Mouse (Mus musculus) gastrocnemius, postnatal 25 days (tissue): ENCODE data around the gene Rex1bd. TPM values are rescaled to one million over a fixed set of nuclear protein-coding genes. Genes with fewer than 3 reads are reported as not detected.
"Not testable (repeated sequence)": the region's sequence is repeated elsewhere in the genome, so short reads cannot be mapped to it uniquely, and the experiment has no call there.

Source experiments
- DNase-seq: peaks from one replicate; pipeline ENCODE4 v3.0.0; 2022
- total RNA-seq, 2 experiments: library from RNA; stranded (reverse); gene quantifications; 1 replicate in 1 of 2; 2 replicates in 1 of 2; pipeline ENCODE4 v1.2.3; 2021

Rex1bd gene
- total RNA-seq, 2 experiments from 2014 or later, result 112 to 120 TPM

DNA sequence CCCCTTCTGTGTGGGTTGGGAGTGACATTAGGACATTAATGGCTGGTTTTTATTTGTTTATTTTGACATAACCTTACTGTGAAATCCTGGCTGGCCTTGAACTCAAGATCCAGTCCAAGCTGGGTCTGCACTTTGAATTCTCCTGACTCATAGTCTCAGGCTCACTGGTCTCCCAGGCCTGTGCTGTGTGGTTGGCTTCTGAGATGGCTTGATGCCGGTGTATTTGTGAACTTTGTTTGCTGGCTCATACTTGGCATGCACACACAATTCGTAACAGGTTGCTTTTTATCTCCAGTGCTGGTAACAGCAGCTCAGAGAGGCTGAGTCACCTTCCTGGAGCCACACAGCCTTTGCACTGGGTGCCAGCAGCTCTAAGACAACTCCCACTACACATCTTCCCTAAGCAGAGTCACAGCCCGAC lies 23.2 kb upstream of the Rex1bd start:
- DNase-seq, result no peak

- no peak for DNase-seq
Observed at GRCm38 (mm10) chr8:70529299-70529698, 22.7 kb upstream of the Rex1bd start.

DNA sequence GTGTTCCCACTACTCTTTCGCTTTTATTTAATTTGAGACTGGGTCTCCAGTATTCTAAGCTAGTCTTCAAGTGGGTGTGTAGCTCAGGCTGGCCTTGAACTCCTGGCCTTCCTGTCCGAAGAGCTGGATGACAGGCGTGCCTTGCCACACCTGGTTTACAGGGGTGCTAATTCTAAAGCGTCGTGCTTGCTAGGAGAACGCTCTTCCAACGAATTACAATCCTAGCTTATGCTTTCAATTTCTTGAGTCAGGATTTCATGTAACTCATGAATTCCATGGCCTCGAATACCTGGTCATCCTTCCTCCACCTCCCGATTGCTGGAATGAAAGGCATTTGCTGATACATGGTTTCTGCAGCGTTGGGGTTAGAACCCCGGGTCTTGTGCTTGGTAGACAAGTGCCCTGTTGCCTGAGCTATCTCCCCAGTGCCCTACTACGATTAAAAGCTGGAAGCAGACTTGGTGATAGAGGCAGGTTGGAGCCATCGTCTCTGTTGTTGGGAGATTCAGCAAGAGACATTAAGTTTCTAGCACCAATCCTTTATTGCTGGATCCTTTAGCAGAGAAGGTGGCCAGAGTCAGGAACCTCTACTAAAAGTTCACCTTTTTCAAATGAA lies 21.7 kb upstream of the Rex1bd start:
- no peak for DNase-seq

DNA sequence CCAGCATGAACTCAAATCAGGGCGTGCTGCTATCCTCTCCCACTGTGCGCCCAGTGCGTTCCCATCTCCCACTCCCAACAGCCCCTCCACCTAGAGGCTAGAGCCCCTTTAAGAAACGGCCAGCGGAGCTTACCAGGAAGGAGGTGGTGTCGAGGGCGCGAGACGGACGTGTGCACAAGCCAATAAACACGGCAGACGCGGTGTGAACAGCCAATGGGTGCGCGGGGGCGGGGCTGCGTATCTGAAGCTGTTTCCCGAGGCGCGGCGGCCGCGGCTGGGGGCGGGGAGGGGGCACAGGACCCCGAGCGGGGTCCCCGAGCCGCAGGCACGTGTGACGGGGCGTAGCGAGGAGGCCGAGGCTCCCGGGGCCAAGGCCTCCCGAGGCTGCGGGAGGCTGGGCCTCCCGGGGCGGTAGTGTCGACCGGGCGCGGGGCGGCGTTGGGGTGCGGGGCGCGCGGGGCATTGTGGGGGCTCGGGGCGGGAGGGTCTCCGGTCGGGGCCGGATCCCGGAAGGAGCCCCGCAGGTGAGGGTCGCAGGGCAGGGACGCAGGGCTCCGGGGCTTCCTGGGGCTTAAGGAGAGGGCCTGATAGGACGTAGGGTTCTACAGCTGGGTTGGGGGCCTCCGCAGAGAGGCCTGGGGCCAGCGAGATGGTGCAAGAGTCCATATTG lies 21.1 kb upstream of the Rex1bd start, which contains the start of the genes Fkbp8 and Kxd1:
Fkbp8 (plus strand) TSS at position 213 of the 670 bp plus-strand sequence.
Kxd1 (minus strand) TSS at position 445 of the 670 bp plus-strand sequence.
- peak; percentile 97 for DNase-seq

DNA sequence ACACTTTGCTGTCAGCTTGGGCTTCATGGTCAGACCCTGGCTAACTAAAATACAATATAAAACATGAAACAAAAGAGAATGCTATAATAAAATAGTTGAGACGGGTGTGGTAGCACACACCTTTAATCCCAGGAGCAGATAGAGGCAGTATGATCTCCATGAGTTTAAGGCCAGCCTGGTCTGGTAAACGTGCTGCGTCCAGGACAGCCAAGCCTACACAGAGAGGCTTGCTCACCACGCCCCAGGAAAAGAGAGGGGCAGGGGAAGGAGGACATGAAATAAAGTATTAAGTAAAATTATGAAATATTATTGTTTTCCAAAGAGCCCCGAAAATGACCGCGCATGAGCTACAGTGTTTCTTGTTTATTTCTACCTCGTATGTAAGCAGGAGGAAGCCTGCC lies 20.6 kb upstream of the Rex1bd start:
- no peak for DNase-seq

DNA sequence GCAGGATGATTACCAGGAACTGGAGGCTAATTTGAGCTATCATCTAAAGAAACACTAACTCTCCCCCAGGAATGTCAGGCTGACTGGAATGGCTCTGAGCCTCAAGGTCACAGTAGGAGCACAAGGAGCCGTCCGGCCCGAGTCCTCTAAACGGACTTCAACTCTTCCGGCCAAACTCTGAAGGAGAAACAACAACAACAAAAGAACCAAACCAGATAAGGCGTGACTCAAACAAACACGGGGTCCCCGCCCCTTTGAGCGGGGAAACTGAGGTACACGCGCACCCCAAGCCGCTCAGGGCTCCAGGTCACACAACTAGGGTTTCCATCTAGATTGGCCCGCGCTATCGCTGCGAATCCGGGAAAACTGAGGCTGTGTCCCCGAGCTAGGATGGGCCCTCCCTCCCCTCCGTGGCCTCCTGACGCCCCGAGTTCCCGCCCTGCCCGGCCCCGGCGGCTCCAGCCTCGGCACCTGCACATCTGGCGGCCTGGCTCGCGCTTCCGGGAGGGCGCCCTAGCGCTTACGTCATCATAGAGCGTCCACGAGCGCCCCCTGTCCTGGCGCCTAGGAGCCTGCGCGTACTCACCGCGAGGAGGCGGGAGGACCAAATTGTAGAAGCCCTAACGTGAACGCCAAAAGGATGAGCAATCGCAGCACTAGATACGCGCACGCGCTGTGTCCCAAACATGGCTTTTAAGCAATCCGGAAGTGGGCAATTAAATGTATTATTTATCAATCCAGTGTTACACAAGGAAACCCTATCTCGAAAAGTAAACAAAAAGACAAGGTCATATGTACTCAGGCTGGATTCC lies 16.2 kb upstream of the Rex1bd start:
- DNase-seq, result peak; percentile 95

DNA sequence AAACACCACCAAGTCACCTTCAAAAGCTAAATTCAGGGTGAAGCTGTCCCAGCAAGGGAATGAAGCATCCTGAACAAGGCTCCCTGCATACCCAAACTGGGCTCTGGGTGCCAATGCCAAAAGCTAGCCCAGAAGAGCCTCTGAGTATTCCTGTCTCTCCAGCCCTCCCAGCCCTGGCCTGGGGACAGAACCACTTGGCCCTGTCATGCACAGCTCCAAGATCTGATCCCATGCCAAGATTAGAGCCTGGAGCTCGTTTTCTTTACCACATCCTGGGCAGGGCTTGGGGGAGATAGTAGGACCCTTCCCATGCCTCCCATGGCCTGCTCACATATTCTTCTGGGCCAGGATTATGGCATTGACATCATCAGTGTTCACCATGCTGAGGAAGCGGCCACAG lies 13.1 kb upstream of the Rex1bd start:
- no peak for DNase-seq

DNA sequence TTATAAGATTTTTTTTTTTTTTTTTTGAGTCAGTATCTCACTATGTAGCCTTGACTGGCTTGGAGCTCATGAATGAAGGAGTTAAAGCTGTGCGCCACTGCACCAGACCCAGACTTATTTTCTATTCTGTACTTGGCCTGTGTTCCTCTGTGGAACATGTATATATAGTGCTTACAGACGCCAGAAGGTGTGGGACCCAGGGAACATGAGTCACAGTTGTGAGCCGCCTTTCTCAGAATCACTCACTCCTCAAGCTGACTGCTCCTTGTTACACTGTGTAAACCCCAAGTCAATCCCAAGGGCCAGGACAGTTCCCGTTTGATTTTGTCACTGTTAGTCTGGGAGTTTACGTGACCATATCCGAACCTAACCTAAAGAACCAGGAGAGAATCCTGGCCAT lies 12.5 kb upstream of the Rex1bd start:
- DNase-seq, result no peak

DNA sequence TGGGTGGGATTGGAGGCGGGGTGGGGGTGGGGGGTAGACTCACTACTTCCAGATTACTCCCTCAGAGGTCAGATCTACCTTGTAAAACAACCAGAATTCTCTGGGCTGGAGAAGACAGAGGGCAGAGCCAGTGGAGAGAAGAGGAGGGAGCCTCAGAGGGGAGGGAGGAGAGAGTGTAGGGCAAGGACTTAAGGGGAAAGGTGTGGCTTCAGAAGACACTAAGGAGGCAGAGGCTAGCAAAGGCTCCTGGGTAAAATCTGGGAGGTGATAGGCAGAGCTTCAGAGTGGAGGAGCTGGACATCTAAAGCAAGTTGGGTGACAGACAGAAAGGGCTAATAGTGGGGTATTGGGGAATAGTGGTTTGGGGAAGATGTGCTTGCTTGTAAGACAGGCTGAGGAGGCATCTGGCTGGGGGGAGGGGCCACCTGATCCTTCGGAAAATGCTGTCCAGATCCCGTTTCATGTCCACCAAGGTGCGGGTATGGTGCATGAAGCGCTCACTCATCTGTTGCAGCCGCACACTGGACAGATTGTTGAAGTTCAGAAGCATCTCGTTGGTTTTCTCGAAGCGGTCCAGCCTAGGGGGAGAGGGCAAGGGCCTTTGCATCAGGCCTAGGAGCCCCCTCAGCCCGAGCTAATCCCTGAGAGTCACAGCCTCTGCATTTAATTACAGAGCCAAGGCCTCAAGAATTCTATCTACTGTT lies 11.5 kb upstream of the Rex1bd start:
- no peak for DNase-seq

- no peak for DNase-seq
Observed at GRCm38 (mm10) chr8:70513441-70513840, 6.9 kb upstream of the Rex1bd start.

DNA sequence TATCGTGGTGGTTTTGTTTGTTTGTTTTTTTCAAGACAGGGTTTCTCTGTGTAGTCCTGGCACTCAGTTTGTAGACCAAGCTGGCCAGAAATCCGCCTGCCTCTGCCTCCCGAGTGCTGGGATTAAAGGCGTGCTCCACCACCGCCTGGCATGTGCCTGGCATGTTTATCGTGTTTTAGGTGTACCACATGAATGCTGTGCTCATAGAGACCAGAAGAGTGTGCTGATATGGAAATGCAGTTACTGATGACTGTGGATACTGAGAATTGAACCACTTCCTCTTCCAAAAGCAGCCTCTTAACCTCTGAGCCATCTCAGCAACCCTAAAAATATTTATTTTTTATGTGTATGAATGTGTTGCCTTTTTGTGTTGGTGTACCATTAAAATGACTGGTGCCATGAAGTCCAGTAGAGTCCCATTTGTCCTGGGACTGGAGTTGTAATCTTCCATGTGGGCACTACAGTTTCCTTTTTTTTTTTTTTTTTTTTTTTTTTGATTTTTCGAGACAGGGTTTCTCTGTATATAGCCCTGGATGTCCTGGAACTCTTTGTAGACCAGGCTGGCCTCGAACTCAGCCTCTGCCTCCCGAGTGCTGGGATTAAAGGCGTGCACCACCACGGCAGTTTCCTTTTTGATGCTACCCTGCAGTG lies 5.8 kb upstream of the Rex1bd start:
- DNase-seq, result no peak

DNA sequence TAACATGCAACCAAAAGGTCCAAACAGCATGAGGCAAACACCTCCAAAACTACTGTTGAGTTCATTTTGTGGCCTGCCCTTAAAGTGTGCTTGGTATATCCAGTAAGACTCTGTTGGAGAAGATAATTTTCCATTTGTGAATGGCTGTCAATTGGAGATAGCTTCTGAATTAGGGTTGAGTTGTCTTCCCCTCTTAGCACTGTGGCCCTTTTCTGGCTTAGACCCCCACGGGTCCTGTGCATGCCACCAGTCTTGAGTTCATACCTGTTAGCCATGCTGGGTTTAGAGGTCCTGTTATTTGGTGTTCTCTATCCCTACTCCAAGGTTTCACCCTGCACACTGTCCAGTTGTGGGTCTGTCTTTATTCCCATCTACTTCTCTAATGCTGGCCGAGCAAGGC lies 5.2 kb upstream of the Rex1bd start:
- no peak for DNase-seq

DNA sequence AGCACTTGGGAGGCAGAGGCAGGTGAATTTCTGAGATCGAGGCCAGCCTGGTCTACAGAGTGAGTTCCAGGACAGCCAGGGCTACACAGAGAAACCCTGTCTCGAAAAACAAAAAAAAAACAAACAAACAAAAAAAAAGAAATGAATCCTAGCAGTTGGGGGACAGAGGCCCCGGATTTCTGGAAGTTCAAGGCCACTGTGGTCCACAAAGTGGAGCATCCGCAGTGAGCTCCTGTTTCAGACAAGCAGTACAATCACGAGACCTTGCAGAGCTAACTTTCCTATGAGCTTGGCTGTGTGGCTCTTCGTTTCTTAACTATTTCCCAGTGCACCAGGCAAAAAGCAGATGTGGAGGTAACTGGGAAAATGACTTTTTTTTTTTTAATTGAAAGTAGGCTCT lies 4.6 kb upstream of the Rex1bd start:
- DNase-seq, result not testable (repeated sequence)

DNA sequence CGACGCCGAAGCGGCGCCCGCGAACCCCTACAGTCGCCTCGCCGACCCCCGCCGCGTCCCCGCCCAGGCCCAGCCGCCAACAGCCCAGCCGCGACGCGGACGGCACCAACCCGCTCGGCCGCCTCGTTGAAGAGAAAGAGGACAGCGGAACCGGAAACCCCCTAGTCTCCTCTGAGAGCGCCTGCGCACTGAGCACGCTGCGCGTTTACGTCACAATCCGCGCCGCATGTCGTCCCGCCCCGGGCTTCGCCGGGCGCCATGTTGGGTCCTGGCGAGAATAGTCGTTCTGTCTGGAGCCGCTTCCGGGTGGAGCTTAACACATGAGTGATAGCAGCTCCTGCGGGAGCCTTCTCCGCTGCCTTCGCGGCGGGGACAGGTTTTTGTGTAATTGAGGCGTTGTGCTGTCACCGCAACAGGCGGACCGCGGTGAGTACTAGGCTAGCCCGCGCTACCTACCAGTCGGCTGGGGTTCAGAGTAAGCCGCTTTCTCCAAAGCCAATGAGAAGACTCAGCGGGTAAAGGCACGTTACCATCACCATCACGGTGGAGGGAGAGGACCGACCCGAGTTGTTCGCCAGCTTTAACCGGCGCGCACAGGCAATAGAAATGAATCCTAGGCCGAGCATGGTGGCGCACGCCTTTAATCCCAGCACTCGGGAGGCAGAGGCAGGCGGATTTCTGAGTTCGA lies 3.8 kb upstream of the Rex1bd start, which contains the start of gene Uba52:
Uba52 (minus strand) TSS at position 574 of the 688 bp plus-strand sequence.
- DNase-seq, result peak; percentile 95

- no peak for DNase-seq
Observed at GRCm38 (mm10) chr8:70509281-70509952, 2.9 kb upstream of the Rex1bd start.

GRCm38 (mm10) chr8:70507027-70507393 lies 458 bp upstream of the Rex1bd start:
- no peak for DNase-seq

DNA sequence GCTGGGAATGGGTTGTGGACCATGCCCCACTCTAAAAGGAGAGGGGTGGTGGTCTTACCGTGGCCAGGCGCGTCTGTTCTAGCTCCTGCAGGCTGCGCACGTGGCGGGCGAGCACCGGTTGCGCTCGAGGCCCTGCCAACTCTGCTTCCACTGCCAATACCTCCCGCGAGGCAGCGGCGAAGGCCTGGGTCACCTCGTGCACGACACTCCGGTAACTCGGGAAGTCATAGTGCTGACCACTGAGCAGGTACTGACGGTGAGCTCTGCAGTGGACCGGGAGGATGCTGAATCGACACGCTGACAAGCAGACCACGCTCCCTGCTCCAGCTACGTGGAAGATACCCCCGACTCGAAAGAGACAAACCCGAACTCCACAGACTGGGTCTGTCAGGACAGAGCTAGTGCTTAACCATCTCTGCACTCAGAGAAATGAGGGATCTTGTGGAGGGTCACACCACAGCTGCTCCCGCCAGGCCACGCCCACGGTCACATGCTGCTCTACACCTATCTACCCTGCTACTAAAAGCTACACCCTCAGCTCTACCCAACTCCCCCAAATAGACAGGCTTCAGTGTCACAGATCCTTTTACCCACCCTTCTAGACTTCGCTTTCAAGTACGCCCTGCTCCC lies 739 bp downstream of the Rex1bd start:
- no peak for DNase-seq

GRCm38 (mm10) chr8:70504851-70505250 lies 1.7 kb downstream of the Rex1bd start:
- peak; percentile 57 for DNase-seq

DNA sequence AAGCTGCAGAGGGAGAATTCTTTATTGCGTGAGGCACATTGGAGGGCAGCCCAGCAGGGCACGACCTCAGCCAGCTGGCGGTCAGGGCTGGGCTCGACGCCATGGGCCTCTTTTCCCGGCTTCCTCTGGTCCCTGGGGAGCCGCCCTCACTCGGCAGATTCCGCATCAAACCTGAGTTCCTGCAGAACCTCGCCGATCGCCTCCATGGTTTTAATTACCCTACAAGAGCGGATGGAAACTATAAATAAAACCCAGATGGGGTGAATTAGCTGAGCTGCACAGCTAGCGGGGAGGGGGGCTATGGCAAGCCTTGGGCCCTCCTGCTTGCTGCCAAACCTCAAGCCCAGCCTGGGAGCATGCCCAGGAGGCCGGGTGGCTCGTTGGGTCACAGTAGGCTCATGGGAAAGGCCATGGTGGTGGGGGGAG lies 2.2 kb downstream of the Rex1bd start:
- DNase-seq, result peak; percentile 73
